Mouse (Mus musculus): Measurements from ENCODE around the gene Bco1.

Bco1 gene

GRCm38 (mm10) chr8:117095647-117096046 is at the start of gene Bco1:
TSS of gene Bco1 (plus strand) at chr8:117095854.
- peak; percentile 37 for DNase-seq (ENCODE audit: low spot score)

GRCm38 (mm10) chr8:117049444-117049843 is 46.2 kb upstream of the Bco1 start:
- DNase-seq (ENCODE audit: low spot score): no peak

DNA sequence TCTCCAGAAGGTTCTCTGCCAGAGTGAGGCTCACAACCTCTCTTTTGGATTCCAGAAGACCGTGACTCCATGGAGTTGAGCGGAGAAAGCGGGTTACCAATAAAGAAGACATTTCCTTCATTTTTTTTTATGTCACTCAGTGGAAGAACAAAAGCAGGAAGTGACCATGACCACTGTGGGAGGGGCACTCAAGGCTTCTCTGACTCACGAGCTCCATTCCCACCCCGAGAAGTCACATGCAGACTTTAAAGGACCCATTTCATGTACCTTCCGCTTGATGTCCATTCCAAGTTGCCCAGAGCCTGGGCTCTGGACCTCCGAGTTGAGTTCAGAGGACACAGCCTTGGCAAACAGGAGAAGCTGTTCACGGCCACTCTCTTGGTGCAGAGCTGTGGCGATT is 44.9 kb upstream of the Bco1 start:
- no peak for DNase-seq (ENCODE audit: low spot score)

GRCm38 (mm10) chr8:117051316-117051715 is 44.3 kb upstream of the Bco1 start:
- DNase-seq (ENCODE audit: low spot score): no peak

GRCm38 (mm10) chr8:117053135-117054079 is 42.2 kb upstream of the Bco1 start:
- DNase-seq (ENCODE audit: low spot score): peak; percentile 17

GRCm38 (mm10) chr8:117054146-117054545 is 41.5 kb upstream of the Bco1 start:
- DNase-seq (ENCODE audit: low spot score): no peak

GRCm38 (mm10) chr8:117055097-117055496 is 40.6 kb upstream of the Bco1 start:
- DNase-seq (ENCODE audit: low spot score): no peak

DNA sequence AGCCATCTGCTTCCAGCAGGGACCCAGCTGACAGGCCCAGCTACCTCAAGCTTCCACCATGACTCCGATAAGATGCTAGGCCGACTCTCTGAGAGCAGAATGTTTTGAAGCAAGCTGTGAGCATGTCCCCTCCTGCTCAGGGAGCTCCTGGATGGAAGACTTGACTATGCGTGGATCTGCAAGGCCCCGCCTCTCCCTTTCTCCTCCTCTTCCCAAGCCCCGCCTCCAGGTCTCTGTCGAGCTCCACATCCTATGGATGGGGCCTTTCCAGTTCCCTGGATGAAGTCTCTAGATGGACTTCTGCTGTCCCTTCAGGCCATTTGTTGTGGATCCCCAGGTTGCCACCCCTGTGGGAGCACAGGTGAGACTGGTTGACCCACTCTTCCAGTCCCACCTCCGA is 36.6 kb upstream of the Bco1 start:
- DNase-seq (ENCODE audit: low spot score): no peak

DNA sequence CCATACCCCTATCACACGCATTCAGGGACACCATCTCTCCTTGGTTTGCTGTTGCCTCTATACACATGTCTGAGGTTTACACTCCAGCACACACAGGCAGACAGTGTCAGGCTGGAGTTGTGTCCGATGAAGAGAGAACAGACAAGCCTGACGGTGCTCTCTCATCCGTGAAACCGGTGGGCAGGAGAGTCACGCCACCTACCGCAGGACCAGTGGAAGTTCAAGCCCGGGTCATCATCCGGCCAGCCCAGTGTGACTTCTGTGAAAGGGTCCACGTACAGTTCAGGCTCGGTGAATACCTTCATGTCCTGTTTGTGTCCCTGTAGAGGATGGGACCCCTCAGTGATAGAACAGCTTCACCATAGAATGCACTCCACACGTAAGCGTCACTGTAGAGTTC is 35.3 kb upstream of the Bco1 start:
- no peak for DNase-seq (ENCODE audit: low spot score)

- peak; percentile 40 for DNase-seq (ENCODE audit: low spot score)
Observed at GRCm38 (mm10) chr8:117061180-117061880, 34.3 kb upstream of the Bco1 start.

DNA sequence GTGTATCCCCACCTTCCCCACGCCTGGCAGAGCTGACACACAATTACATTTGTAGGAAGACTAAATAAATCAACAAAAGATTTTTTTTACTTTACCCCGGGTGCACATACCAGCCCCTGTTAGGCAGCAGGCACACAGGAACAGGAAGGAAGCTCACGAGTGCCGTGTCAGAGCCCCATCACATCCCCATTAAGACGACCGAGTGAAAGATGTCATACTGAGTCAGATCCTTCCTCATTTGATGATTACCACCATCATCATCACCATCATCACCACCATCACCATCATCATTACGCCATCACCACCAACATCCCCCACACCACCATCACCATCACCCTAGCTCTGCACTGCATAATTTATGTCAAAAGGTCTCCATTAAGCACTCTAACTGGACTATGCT is 28.7 kb upstream of the Bco1 start:
- no peak for DNase-seq (ENCODE audit: low spot score)

DNA sequence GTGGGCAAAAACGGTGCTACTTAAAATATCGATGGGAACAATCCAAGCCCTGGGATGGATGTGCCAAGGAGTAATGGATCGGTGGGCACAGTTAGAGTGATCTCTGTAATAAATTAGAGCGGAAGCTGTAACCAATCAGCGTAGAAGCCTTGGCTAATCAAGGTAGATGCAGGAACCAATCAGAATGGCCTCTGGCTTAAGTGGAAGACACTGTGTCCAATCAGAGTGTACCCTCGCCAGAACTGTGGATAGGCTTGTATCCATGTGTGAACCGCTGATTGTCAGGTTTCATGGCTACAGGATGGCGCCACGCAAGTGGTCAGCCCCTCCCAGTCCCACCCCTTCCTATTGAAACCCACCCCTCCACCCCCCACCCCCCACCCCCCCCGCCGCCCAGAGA is 28.3 kb upstream of the Bco1 start:
- no peak for DNase-seq (ENCODE audit: low spot score)

DNA sequence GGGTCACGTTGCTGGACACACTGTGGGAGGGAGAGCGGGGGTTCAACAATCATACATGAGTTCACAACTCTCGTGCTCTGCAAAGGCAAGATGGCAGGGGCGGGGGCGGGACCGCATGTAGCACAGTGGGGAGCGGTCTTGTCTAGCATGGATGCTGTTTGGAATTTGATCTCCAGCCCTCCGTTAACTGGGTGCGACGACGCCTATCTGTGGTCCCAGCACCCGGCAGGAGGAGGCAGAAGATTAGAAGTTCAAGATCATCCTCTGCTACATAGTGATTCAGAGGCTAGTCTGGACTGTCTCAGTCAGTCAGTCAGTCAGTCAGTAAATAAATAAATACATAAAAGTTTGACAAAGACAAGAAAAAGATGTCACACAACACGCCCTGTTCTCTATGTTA is 27.4 kb upstream of the Bco1 start:
- DNase-seq (ENCODE audit: low spot score): no peak

GRCm38 (mm10) chr8:117069708-117070107 is 25.9 kb upstream of the Bco1 start:
- DNase-seq (ENCODE audit: low spot score): peak; percentile 11

- DNase-seq (ENCODE audit: low spot score): no peak
Observed at GRCm38 (mm10) chr8:117074350-117075182, 21.1 kb upstream of the Bco1 start.

- DNase-seq (ENCODE audit: low spot score): no peak
Observed at GRCm38 (mm10) chr8:117078367-117078926, 17.2 kb upstream of the Bco1 start.

DNA sequence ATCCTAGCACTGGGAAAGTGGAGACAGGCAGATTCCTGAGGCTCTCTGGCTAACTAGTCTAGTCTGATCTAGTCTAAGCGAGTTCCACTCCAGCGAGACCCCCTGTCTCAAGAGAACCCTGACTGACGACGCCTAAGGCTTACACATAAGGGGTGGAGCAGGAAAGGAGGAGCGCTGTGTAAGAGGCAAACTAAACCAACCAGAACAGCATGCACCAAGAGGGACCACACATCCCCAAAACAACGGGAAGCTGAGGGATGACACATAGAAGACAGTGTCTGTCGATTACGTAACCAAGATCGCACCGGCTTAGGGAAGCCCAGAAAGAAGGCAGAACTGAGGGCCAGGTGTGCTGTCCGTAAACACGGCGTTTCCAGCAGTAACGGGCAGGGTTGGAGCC is 16.0 kb upstream of the Bco1 start:
- DNase-seq (ENCODE audit: low spot score): no peak

- DNase-seq (ENCODE audit: low spot score): no peak
Observed at GRCm38 (mm10) chr8:117082399-117082872, 13.2 kb upstream of the Bco1 start, which contains the start of gene Pkd1l2. TSS of gene Pkd1l2 (minus strand) at chr8:117082449.

- no peak for DNase-seq (ENCODE audit: low spot score)
Observed at GRCm38 (mm10) chr8:117082947-117083559, 12.6 kb upstream of the Bco1 start.

GRCm38 (mm10) chr8:117085521-117085920 is 10.1 kb upstream of the Bco1 start:
- DNase-seq (ENCODE audit: low spot score): no peak

GRCm38 (mm10) chr8:117087036-117087435 is 8.6 kb upstream of the Bco1 start:
- no peak for DNase-seq (ENCODE audit: low spot score)
